25 mouse cellular contexts compared by ENCODE assay signal in genomic region chr4:114567594-114567993, GRCm38 (mm10).
DNase-seq lines count a peak whose midpoint lies in the region; ATAC-seq lines count a peak whose summit lies in the region.
"Had no signal": no experiment of that assay in that cellular context is flagged by ENCODE, and none has a peak within 500 bp of the region (broad histone marks: within the 10 kb centered on the region; RNA-seq: fewer than 3 reads in every experiment).

No protein-coding gene starts in this region.

- H3K4me2 ChIP-seq in kidney, embryonic 15.5 days, result no peak overlapping the region
- H3K4me2 ChIP-seq in intestine, embryonic 16.5 days (ENCODE audit: low read depth, low read length), result no peak overlapping the region
- H3K4me2 ChIP-seq: heart, embryonic 15.5 days; hindbrain, embryonic 14.5 days; liver, embryonic 12.5 days had no signal

- WGBS in kidney, embryonic 15.5 days, result 52% methylated on average over 6 of the region's 6 CpGs
- 75% methylated on average over 6 of the region's 6 CpGs for WGBS in intestine, embryonic 16.5 days

- DNase-seq in kidney, adult 18-20 months, result no peak
- DNase-seq in embryo, embryonic 10 days (ENCODE audit: low spot score), result peak; percentile 69
- peak; percentile 72 for DNase-seq in embryo, embryonic 11 days
- peak; percentile 68 for DNase-seq in hindlimb bud, embryonic 11.5 days (ENCODE audit: extremely low spot score, low read depth, low spot score)
- no peak for DNase-seq in retina, embryonic 14.5 days (ENCODE audit: low spot score)
- no peak for DNase-seq in thymus, postnatal 14 days
- DNase-seq: adrenal gland, adult 8-10 months; B cell, adult 2 months; cerebellum, adult 8-10 months; cerebellum, postnatal 25 days; gastrocnemius, postnatal 14 days; heart, adult 11 months; kidney, adult 8-10 months; kidney, postnatal 14 days; liver, postnatal 0 days; lung, postnatal 36 days; midbrain, embryonic 14.5 days had no signal

- no peaks in the 10 kb centered on the region for H3K36me3 ChIP-seq in kidney, embryonic 15.5 days
- no peaks in the 10 kb centered on the region for H3K36me3 ChIP-seq in intestine, embryonic 16.5 days (ENCODE audit: control insufficient read depth, insufficient read depth, low read length)
- H3K36me3 ChIP-seq: heart, embryonic 10.5 days; heart, embryonic 15.5 days; liver, embryonic 12.5 days had no signal

- H3K9ac ChIP-seq in kidney, embryonic 15.5 days, result no peak overlapping the region
- H3K9ac ChIP-seq in intestine, embryonic 16.5 days (ENCODE audit: low read depth, low read length), result no peak overlapping the region
- H3K9ac ChIP-seq: heart, embryonic 15.5 days; hindbrain, embryonic 14.5 days; liver, embryonic 12.5 days; liver, postnatal 0 days had no signal

- no peaks in the 10 kb centered on the region for H3K9me3 ChIP-seq in kidney, embryonic 15.5 days (replicated peaks)
- H3K9me3 ChIP-seq in intestine, embryonic 16.5 days (ENCODE audit: control insufficient read depth, low read length), result no peaks in the 10 kb centered on the region
- H3K9me3 ChIP-seq: heart, embryonic 10.5 days; heart, embryonic 15.5 days; liver, embryonic 12.5 days; megakaryocyte, embryonic 14.5 days had no signal

- H3K27me3 ChIP-seq in kidney, embryonic 15.5 days, result no peaks in the 10 kb centered on the region
- H3K27me3 ChIP-seq in intestine, embryonic 16.5 days (replicated peaks; ENCODE audit: control insufficient read depth, insufficient read depth, low read length), result no peaks in the 10 kb centered on the region
- H3K27me3 ChIP-seq: liver, embryonic 12.5 days had no signal

- peaks cover 34% of the 10 kb centered on the region for H3K4me1 ChIP-seq in kidney, embryonic 15.5 days
- H3K4me1 ChIP-seq in intestine, embryonic 16.5 days (ENCODE audit: control insufficient read depth, insufficient read depth, low read length), result no peaks in the 10 kb centered on the region
- H3K4me1 ChIP-seq: liver, embryonic 12.5 days; megakaryocyte, embryonic 14.5 days had no signal

- ATAC-seq in kidney, embryonic 15.5 days (replicated peaks; ENCODE audit: low FRiP score), result no peak; the same call in 1 of the 2 replicates
- no peak for ATAC-seq in intestine, embryonic 16.5 days
- ATAC-seq: forebrain, embryonic 16.5 days; liver, embryonic 12.5 days; liver, postnatal 0 days had no signal

- H3K4me3 ChIP-seq in kidney, embryonic 15.5 days (replicated peaks), result no peak overlapping the region
- H3K4me3 ChIP-seq in intestine, embryonic 16.5 days (ENCODE audit: low read length), result no peak overlapping the region
- H3K4me3 ChIP-seq: heart, embryonic 10.5 days; heart, embryonic 15.5 days; liver, embryonic 12.5 days; megakaryocyte, embryonic 14.5 days had no signal

- peak overlapping the region; percentile 27; the same call in 1 of the 2 replicates for H3K27ac ChIP-seq in kidney, embryonic 15.5 days
- H3K27ac ChIP-seq in intestine, embryonic 16.5 days (ENCODE audit: low read length), result no peak overlapping the region
- H3K27ac ChIP-seq: heart, embryonic 10.5 days; heart, embryonic 15.5 days; hindbrain, embryonic 14.5 days; liver, embryonic 12.5 days had no signal

Comparison
In these comparisons a context has a peak if more than half of its experiments do, and no peak if none do; other contexts are left out.
1. DNase-seq: peak in embryo, embryonic 10 days (single experiment), embryo, embryonic 11 days (single experiment) and hindlimb bud, embryonic 11.5 days (single experiment); none in kidney, adult 18-20 months (single experiment), retina, embryonic 14.5 days (single experiment) and thymus, postnatal 14 days (single experiment).